Comparison of ENCODE assay signal across 8 mouse cellular contexts in genomic region chrX:48207761-48208487, GRCm38 (mm10). TPM values are rescaled to one million over a fixed set of nuclear protein-coding genes. Genes with fewer than 3 reads are reported as not detected.
DNase-seq lines count a peak whose midpoint lies in the region; ATAC-seq lines count a peak whose summit lies in the region.

No protein-coding gene starts in this region.

- H3K9ac ChIP-seq in heart, embryonic 15.5 days = peak overlapping the region; percentile 66

- DNase-seq in layer of hippocampus, postnatal 14 days (ENCODE audit: low spot score in 2 of 2) = peak; percentile 11 to 12
- DNase-seq in layer of hippocampus, adult 18-20 months (ENCODE audit: low spot score in 2 of 2) = no peak
- peak; percentile 47 for DNase-seq in embryo, embryonic 11 days
- DNase-seq in kidney, postnatal 10 days = peak; percentile 61
- DNase-seq in lung, postnatal 4 days = peak; percentile 37 to 49
- DNase-seq in spleen, postnatal 10 days (ENCODE audit: low spot score in 2 of 2) = peak; percentile 6 to 30

- no peaks in the 10 kb centered on the region for H3K9me3 ChIP-seq in heart, embryonic 15.5 days (replicated peaks)

- peak overlapping the region; percentile 78 for H3K4me3 ChIP-seq in heart, embryonic 15.5 days

- no peaks in the 10 kb centered on the region for H3K4me1 ChIP-seq in heart, embryonic 15.5 days (replicated peaks)

- H3K27ac ChIP-seq in heart, embryonic 15.5 days = peak overlapping the region; percentile 60

- 6% methylated on average over 34 of the region's 36 CpGs for WGBS in heart, embryonic 15.5 days

- H3K4me2 ChIP-seq in heart, embryonic 15.5 days = peak overlapping the region; percentile 59

- no peaks in the 10 kb centered on the region for H3K27me3 ChIP-seq in heart, embryonic 15.5 days

- ATAC-seq in activated CD4-positive, CD25-positive, alpha-beta regulatory T cell, adult 4 months = peak; percentile 33
- peak; percentile 61 for ATAC-seq in heart, embryonic 15.5 days (replicated peaks; ENCODE audit: insufficient number of reproducible peaks, insufficient read depth, low FRiP score, low read depth)

- no peaks in the 10 kb centered on the region for H3K36me3 ChIP-seq in heart, embryonic 15.5 days

RNA-seq across cellular contexts. Expression of gene Zdhhc9, which starts 0.8 kb away (rescaled TPM):
- total RNA-seq in layer of hippocampus, postnatal 14 days (2021) = 10 to 100 TPM; 52.2 to 54.3 TPM
- total RNA-seq in layer of hippocampus, adult 18-20 months (2021) = 10 to 100 TPM; 36.9 to 38.5 TPM
- polyA plus RNA-seq in activated CD4-positive, CD25-positive, alpha-beta regulatory T cell, adult 4 months (2017; shearing (Covaris generic)) = 1 to 10 TPM; 1.4 to 1.7 TPM
- polyA plus RNA-seq in heart, embryonic 15.5 days (2015; fragmentation: Nextera tagmentation; extraction: Ambion mirVana) = 3.1 and 4.2 TPM in 2 replicates

RNA-seq across cellular contexts. Expression of gene Utp14a, which starts 48.7 kb away (rescaled TPM):
- 10 to 100 TPM; 17.9 to 18.0 TPM for total RNA-seq in layer of hippocampus, postnatal 14 days (2021)
- total RNA-seq in layer of hippocampus, adult 18-20 months (2021) = 10 to 100 TPM; 17.1 to 18.8 TPM
- 10 to 100 TPM; 26.8 to 29.1 TPM for polyA plus RNA-seq in activated CD4-positive, CD25-positive, alpha-beta regulatory T cell, adult 4 months (2017; shearing (Covaris generic))
- 9.0 and 9.8 TPM in 2 replicates for polyA plus RNA-seq in heart, embryonic 15.5 days (2015; fragmentation: Nextera tagmentation; extraction: Ambion mirVana)

Comparison
In these comparisons a context has a peak if more than half of its experiments do, and no peak if none do; other contexts are left out.
1. DNase-seq: peak in layer of hippocampus, postnatal 14 days (2 of 2), embryo, embryonic 11 days (single experiment), kidney, postnatal 10 days (single experiment), lung, postnatal 4 days (2 of 2) and spleen, postnatal 10 days (2 of 2); none in layer of hippocampus, adult 18-20 months (0 of 2).